Mouse (Mus musculus): ENCODE measurements around the gene Fzr1. TPM values are rescaled to one million over a fixed set of nuclear protein-coding genes. Genes with fewer than 3 reads are reported as not detected.

The Fzr1 gene
- polyA plus RNA-seq, 1 experiment from 2014 or later, result 83.0 TPM

GRCm38 (mm10) chr10:81358841-81359240, 19.5 kb downstream of the Fzr1 start:
- Histone ChIP-seq H3K4me1 (replicated peaks; ENCODE audit: control insufficient read depth, insufficient read depth, low read length) (peaks cover 14% of the 10 kb centered on the region), H3K9me3 (ENCODE audit: control insufficient read depth, low read length) (no peaks in the 10 kb centered on the region), H3K27me3 (ENCODE audit: control insufficient read depth, insufficient read depth, low read length) (peaks cover 13% of the 10 kb centered on the region), H3K27ac (ENCODE audit: low read depth, low read length) (no peak overlapping the region), H3K4me2 (replicated peaks; ENCODE audit: low read depth, low read length) (no peak overlapping the region), H3K4me3 (ENCODE audit: low read depth, low read length) (no peak overlapping the region), H3K9ac (ENCODE audit: low read depth, low read length) (no peak overlapping the region), H3K36me3 (ENCODE audit: control insufficient read depth, insufficient read depth, low read length) (no peaks in the 10 kb centered on the region)
- ATAC-seq (ENCODE audit: low FRiP score), result no peak
- WGBS, result 80% methylated on average over 1 of the region's 1 CpGs
- DNase-seq (ENCODE audit: low spot score), result no peak

GRCm38 (mm10) chr10:81358209-81358608, 20.1 kb downstream of the Fzr1 start:
- H3K27me3 ChIP-seq (ENCODE audit: control insufficient read depth, insufficient read depth, low read length), result peaks cover 7% of the 10 kb centered on the region
- no peak overlapping the region for H3K27ac ChIP-seq (ENCODE audit: low read depth, low read length)
- peak overlapping the region; percentile 99 for H3K4me2 ChIP-seq (replicated peaks; ENCODE audit: low read depth, low read length)
- no peak for ATAC-seq (ENCODE audit: low FRiP score)
- DNase-seq (ENCODE audit: low spot score), result no peak
- H3K9me3 ChIP-seq (ENCODE audit: control insufficient read depth, low read length), result no peaks in the 10 kb centered on the region
- no peaks in the 10 kb centered on the region for H3K36me3 ChIP-seq (ENCODE audit: control insufficient read depth, insufficient read depth, low read length)
- H3K9ac ChIP-seq (ENCODE audit: low read depth, low read length), result peak overlapping the region; percentile 74
- H3K4me1 ChIP-seq (replicated peaks; ENCODE audit: control insufficient read depth, insufficient read depth, low read length), result peaks cover 9% of the 10 kb centered on the region; the same call in 1 of the 2 replicates
- peak overlapping the region; percentile 70 for H3K4me3 ChIP-seq (ENCODE audit: low read depth, low read length)
- 19% methylated on average over 4 of the region's 4 CpGs for WGBS

- H3K4me3 ChIP-seq (ENCODE audit: low read depth, low read length), result peak within 1 kb of the TSS; percentile 70
- H3K9me3 ChIP-seq (ENCODE audit: control insufficient read depth, low read length), result no peaks in the 10 kb centered on the region
- DNase-seq (ENCODE audit: low spot score), result peak; percentile 90
- H3K27me3 ChIP-seq (ENCODE audit: control insufficient read depth, insufficient read depth, low read length), result no peaks in the 10 kb centered on the region; the same call in 1 of the 2 replicates
- peak within 1 kb of the TSS; percentile 74 for H3K9ac ChIP-seq (ENCODE audit: low read depth, low read length)
- no peaks in the 10 kb centered on the region for H3K36me3 ChIP-seq (ENCODE audit: control insufficient read depth, insufficient read depth, low read length)
- H3K4me1 ChIP-seq (replicated peaks; ENCODE audit: control insufficient read depth, insufficient read depth, low read length), result peaks cover 9% of the 10 kb centered on the region; the same call in 1 of the 2 replicates
- WGBS, result 2% methylated on average over 56 of the region's 79 CpGs
- ATAC-seq (ENCODE audit: low FRiP score), result peak; percentile 90
- peak within 1 kb of the TSS; percentile 99 for H3K4me2 ChIP-seq (replicated peaks; ENCODE audit: low read depth, low read length)
- no peak within 1 kb of the TSS for H3K27ac ChIP-seq (ENCODE audit: low read depth, low read length)
These were observed 21.1 kb downstream of the Fzr1 start, which contains the start of gene Mfsd12 for GRCm38 (mm10) chr10:81356991-81357844. TSS of gene Mfsd12 (plus strand) at chr10:81357491.

GRCm38 (mm10) chr10:81356352-81356990, 21.8 kb downstream of the Fzr1 start:
- DNase-seq (ENCODE audit: low spot score), result no peak

GRCm38 (mm10) chr10:81355533-81355932, 22.8 kb downstream of the Fzr1 start:
- peaks cover 9% of the 10 kb centered on the region; the same call in 1 of the 2 replicates for H3K4me1 ChIP-seq (replicated peaks; ENCODE audit: control insufficient read depth, insufficient read depth, low read length)
- WGBS, result 81% methylated on average over 4 of the region's 4 CpGs

More at GRCm38 (mm10) chr10:81356352-81356990, 21.8 kb downstream of the Fzr1 start:
- no peak overlapping the region for H3K4me2 ChIP-seq (replicated peaks; ENCODE audit: low read depth, low read length)
- H3K4me1 ChIP-seq (replicated peaks; ENCODE audit: control insufficient read depth, insufficient read depth, low read length), result peaks cover 9% of the 10 kb centered on the region; the same call in 1 of the 2 replicates
- 61% methylated on average over 12 of the region's 12 CpGs for WGBS
- ATAC-seq (ENCODE audit: low FRiP score), result peak; percentile 2; the same call in 1 of the 2 replicates
- H3K27me3 ChIP-seq (ENCODE audit: control insufficient read depth, insufficient read depth, low read length), result no peaks in the 10 kb centered on the region; the same call in 1 of the 2 replicates
- H3K4me3 ChIP-seq (ENCODE audit: low read depth, low read length), result no peak overlapping the region; the same call in 1 of the 2 replicates
- H3K36me3 ChIP-seq (ENCODE audit: control insufficient read depth, insufficient read depth, low read length), result no peaks in the 10 kb centered on the region
- no peaks in the 10 kb centered on the region for H3K9me3 ChIP-seq (ENCODE audit: control insufficient read depth, low read length)
- no peak overlapping the region for H3K9ac ChIP-seq (ENCODE audit: low read depth, low read length)
- no peak overlapping the region for H3K27ac ChIP-seq (ENCODE audit: low read depth, low read length)

GRCm38 (mm10) chr10:81354738-81355477, 23.4 kb downstream of the Fzr1 start:
- H3K9ac ChIP-seq (ENCODE audit: low read depth, low read length), result no peak overlapping the region
- H3K27ac ChIP-seq (ENCODE audit: low read depth, low read length), result no peak overlapping the region
- H3K4me1 ChIP-seq (replicated peaks; ENCODE audit: control insufficient read depth, insufficient read depth, low read length), result peaks cover 9% of the 10 kb centered on the region; the same call in 1 of the 2 replicates
- 68% methylated on average over 9 of the region's 9 CpGs for WGBS
- no peak overlapping the region for H3K4me3 ChIP-seq (ENCODE audit: low read depth, low read length)
- H3K27me3 ChIP-seq (ENCODE audit: control insufficient read depth, insufficient read depth, low read length), result no peaks in the 10 kb centered on the region; the same call in 1 of the 2 replicates
- no peaks in the 10 kb centered on the region for H3K36me3 ChIP-seq (ENCODE audit: control insufficient read depth, insufficient read depth, low read length)
- ATAC-seq (ENCODE audit: low FRiP score), result no peak
- H3K9me3 ChIP-seq (ENCODE audit: control insufficient read depth, low read length), result no peaks in the 10 kb centered on the region
- H3K4me2 ChIP-seq (replicated peaks; ENCODE audit: low read depth, low read length), result no peak overlapping the region
- no peak for DNase-seq (ENCODE audit: low spot score)

More at GRCm38 (mm10) chr10:81355533-81355932, 22.8 kb downstream of the Fzr1 start:
- no peaks in the 10 kb centered on the region for H3K9me3 ChIP-seq (ENCODE audit: control insufficient read depth, low read length)
- no peaks in the 10 kb centered on the region for H3K36me3 ChIP-seq (ENCODE audit: control insufficient read depth, insufficient read depth, low read length)
- H3K4me2 ChIP-seq (replicated peaks; ENCODE audit: low read depth, low read length), result no peak overlapping the region
- H3K4me3 ChIP-seq (ENCODE audit: low read depth, low read length), result no peak overlapping the region
- 0 out of 2 replicates have a peak overlapping the region, but pooled peaks have one; percentile 11 for H3K9ac ChIP-seq (ENCODE audit: low read depth, low read length)
- no peak overlapping the region for H3K27ac ChIP-seq (ENCODE audit: low read depth, low read length)
- no peak for DNase-seq (ENCODE audit: low spot score)
- no peak for ATAC-seq (ENCODE audit: low FRiP score)
- no peaks in the 10 kb centered on the region; the same call in 1 of the 2 replicates for H3K27me3 ChIP-seq (ENCODE audit: control insufficient read depth, insufficient read depth, low read length)

DNA sequence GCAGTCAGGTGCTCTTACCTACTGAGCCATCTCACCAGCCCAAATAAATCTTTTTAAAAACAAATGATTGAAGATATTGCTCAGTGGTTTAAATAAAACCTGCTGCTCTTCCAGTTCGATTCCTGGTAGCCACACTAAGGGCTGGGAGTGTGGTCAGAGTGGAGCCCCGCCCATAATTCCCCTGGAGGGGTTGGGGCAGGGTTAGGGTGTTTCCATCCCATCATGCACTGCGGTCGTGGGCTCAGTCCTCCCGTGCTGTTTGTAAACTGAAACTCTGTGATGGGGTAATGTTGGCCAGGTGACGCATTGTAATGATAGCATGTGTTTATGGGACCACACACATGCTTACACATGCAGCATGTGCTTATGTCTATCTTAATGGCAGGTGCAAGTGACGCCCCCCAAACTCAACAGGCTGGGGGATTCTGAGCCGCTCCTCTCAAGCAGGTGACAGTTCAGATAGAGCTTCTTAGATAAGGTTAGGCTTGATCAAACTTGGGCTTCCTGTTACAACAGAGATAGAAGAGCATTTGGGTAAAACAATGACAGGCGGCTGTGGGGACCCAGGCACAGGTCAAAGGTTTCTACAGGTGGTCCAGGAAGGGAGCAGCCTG, 26.5 kb downstream of the Fzr1 start:
- ATAC-seq (ENCODE audit: low FRiP score) (no peak), DNase-seq (ENCODE audit: low spot score) (no peak)
- Histone ChIP-seq H3K9me3 (ENCODE audit: control insufficient read depth, low read length) (no peaks in the 10 kb centered on the region), H3K27ac (ENCODE audit: low read depth, low read length) (no peak overlapping the region), H3K9ac (ENCODE audit: low read depth, low read length) (no peak overlapping the region), H3K27me3 (ENCODE audit: control insufficient read depth, insufficient read depth, low read length) (peaks cover 7% of the 10 kb centered on the region; the same call in 1 of the 2 replicates), H3K4me1 (replicated peaks; ENCODE audit: control insufficient read depth, insufficient read depth, low read length) (peaks cover 11% of the 10 kb centered on the region; the same call in 1 of the 2 replicates), H3K4me2 (replicated peaks; ENCODE audit: low read depth, low read length) (no peak overlapping the region), H3K36me3 (ENCODE audit: control insufficient read depth, insufficient read depth, low read length) (no peaks in the 10 kb centered on the region), H3K4me3 (ENCODE audit: low read depth, low read length) (no peak overlapping the region)
- 27% methylated on average over 9 of the region's 9 CpGs for WGBS
